Mouse (Mus musculus): ENCODE data around the gene Tshz2.

The Tshz2 gene

DNA sequence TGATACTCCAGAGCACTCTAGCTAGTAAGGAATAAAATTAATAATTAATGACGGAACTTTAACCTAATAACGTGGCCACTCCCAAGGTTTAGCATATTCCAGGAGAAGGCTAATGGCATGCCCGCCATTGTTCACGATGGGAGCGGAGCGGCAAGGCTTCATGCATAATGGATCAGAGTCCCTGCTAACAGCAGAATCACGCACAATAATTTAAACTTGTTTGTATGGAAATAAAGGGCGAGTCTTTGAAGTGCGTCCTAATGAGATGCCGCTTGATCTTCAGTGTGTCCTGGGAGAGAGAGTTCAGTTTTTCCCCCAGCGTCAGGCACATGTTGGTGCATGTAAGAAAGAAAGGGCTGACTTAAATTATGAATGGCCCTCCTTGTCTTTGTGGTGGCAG is 376.9 kb downstream of the Tshz2 start:
- DNase-seq (ENCODE audit: low spot score), result no peak

DNA sequence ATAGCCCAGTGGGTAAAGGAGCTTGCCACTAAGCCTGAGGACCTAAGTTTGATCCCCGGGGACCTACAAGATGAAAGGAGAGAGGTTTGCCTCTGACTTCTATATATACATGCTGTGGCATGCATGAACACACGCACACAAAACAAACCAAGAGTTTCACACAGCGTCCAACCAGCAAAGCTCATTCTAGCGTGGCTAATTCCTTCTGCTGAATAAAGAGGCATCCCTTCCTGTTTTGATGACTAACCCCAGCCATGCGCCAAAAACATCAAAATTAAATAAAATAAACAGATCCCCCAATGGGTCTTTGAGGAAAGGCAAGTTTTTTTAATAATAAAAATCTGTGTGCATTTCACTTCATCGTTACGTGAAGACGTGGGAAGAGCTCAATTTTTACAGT is 379.0 kb downstream of the Tshz2 start:
- no peak for DNase-seq (ENCODE audit: low spot score)

DNA sequence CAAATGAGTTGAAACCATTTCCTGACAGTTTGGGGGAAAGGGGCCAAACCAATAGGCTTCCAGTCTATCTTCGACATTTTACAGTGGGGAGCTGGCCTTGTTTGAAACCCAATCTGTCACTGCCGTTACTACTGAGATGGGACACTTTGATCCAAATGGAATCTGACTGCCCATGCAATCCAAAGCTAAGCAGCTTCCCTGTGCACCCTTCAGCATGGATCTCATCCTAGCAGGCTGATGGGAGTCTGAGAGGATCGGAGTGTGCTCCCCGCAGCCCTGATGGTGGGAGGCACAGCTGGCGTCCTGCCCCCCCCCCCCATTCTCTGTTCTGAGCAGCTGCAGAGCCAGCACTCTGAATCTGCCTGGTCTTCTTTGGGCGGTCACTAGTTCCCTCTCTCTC is 384.5 kb downstream of the Tshz2 start:
- no peak for DNase-seq (ENCODE audit: low spot score)

DNA sequence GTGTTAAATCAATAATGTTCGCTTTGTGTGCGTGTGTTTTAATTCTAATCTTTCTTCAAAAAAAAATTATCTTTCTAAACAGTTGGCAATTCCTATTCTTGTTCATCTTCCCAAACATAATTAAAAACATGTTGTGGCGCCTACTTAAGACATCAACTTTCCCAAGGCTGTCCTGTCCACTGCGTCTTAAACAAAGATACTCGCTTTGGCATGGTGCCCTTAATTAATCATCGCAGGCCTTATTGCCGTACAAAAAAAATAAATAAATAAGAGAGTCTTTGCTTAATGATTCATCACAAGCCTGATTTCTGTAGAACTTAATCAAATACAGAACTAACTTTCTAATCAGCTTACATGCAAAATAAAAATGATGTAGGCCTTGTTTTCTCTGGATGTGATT is 385.1 kb downstream of the Tshz2 start:
- DNase-seq (ENCODE audit: low spot score), result no peak

DNA sequence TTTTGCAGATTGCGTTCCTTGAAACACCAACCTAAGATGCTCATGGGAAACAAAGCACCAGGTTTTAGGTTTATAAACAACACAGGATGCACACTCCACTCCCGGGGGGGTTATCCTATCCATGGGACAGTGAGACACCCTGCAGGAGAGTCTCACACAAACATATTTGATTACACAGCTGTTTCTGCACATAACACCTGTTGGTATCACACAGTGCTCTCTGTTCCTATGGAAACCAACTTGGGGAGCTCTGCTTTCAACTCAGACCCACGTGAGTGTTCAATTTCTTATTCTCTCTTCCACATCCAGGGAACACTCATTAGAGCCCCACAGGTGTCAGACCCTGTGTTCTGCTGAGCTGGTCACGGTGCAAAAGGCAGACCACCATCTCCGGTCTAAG is 390.1 kb downstream of the Tshz2 start:
- DNase-seq (ENCODE audit: low spot score), result no peak

DNA sequence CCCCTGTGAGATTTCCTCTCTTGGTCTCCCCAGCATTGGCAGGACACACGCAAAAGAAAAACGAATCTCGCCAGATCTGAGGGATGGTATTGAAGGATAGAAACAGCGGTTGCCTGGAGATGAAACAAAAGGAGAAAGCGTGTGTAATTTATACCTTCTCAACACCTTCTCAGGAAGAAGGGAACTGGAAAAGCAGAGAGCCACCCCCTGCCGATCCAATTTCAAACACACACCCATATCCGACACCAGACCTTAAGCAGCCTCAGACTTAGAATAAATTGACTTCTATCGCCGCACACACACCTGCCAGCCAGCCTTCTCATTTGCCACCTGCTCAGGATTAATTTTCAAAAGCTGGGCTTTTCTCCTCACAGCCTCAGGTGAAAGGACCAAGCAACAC is 390.9 kb downstream of the Tshz2 start:
- DNase-seq (ENCODE audit: low spot score), result no peak

DNA sequence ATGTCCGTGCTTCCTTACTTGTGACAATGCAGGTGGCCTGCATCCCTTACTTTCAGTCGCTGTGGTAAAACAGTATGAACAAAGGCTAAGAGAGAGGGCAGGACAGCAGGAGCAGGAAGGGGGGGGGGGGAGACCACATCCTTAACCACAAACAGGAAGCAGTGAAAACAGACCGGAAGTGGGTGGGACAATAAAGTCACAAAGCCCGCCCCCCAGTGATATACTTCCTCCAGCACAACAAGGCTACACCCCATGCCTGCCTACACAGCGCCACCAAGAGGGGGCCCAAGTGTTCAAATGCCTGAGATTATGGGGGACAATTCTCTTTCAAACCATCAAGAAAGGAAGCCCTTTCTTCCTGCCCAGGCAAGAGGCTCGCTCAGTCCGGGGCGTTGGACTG is 392.1 kb downstream of the Tshz2 start:
- DNase-seq (ENCODE audit: low spot score), result no peak

DNA sequence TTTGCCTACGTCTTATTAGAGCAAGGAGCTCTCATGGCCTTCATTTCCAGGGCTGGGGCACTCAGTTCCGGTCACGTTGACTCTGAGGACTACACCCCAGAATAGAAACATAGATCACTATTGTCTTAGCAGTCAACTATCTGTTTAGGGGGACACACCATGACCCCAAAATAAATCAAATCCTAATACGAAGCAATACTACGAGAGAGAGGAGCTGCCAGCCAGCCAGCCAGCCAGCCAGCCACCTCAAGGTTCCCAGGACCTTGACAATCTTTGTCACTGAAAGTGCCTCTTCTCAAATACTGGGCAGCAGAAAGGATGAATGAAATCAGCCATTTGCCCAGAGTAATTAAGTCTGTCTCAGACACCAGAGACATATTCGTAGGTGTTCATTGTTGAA is 393.1 kb downstream of the Tshz2 start:
- DNase-seq (ENCODE audit: low spot score), result no peak

DNA sequence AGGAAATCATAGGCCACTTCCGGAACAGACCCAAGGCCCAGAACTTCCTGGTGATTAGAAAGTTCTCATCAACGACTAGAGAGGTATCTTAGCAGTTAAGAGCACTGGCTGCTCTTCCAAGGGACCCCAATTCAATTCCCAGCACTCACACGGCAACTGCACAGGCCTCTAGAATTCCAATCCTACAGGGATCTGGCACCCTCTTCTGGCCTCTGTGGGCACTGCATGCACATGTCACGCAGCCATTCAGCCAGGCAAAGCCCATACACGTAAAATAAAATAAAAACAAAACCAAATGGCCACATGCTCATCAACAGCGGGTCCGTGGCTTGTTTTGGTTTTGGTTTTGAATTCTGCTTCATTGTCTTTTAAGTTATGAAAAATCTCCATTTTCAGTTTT is 395.0 kb downstream of the Tshz2 start:
- no peak for DNase-seq (ENCODE audit: low spot score)

DNA sequence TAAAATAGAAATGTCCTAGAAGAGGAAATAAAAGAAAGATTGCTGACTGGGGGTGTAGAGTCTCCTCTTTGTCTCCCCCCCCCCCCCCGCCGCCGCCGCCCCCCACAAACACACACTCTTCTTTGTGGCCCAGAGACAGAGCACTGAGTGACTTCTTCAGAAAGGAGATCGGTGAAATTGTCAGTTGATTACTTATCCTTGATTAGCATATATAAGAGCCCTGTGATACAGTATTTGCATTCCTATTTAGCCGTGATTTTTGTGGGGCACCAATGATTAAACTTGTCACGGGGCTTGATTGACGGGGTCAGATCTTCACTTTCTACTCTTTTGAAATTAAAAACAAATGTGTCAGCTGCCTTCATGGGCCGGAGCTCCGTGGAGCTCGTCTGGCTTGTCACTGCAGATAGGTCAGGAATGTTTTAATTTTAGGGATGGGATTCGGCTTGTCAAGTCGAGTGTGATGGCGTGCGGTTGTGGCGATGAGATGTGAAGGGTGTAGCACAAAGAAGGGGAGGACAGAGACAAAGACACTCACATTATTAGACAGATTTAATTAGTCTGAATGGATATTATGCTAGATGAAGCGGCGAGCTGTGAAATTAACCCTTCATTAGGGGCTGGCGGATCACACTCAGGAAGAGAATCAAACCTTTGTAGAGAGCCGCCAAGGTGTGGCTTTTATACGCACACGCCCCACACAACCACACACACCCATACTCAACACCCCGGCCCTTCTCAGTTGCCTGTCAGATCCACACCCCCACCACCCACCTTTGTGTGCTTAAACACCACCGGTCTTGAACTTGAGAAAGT is 395.9 kb downstream of the Tshz2 start:
- DNase-seq (ENCODE audit: low spot score), result no peak

DNA sequence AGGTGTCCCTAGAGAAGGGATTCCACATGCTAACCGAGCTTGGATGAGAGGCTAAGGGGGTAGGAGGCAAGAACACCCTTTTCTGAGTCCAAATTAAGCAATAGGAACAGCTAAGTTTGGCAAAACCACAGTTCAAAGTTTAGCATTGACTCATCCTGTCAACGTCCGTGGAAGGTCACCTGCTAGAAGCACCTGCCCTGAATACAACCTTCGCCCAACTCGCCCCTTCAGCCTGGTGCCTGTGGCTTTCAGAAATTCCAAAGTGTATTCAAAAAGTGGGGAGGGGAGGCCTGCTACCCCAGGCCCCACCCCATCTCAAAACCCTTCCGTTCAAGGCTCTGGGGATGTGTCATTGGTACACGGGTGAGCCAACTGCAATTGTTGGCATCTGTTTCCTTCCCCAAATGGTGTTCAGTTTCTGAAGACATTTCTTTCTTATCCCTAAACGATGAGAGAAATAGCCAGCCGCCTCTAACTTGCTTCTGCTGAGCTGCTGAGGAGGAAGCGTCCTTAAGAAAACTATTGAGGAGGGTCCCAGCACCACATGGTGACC is 396.6 kb downstream of the Tshz2 start:
- no peak for DNase-seq (ENCODE audit: low spot score)

DNA sequence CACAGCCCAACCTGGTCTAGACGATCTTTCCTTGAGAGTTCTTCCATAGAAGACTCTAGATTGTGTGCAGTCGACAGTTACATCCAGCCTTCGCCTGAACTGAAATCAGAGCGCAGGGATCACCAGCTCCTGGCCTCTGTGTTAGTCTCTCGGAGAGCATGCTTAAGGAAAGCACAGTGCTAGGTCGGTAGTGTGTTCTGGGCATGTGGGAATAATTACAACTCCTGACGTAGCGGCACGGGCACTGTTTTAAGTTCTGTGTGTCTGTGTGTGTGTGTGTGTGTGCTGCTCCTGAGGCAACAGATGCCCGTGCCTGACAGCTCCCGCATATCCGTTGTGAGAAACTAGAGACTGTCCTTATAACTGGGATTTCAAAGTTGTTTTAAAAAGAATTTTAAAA is 398.4 kb downstream of the Tshz2 start:
- no peak for DNase-seq (ENCODE audit: low spot score)

DNA sequence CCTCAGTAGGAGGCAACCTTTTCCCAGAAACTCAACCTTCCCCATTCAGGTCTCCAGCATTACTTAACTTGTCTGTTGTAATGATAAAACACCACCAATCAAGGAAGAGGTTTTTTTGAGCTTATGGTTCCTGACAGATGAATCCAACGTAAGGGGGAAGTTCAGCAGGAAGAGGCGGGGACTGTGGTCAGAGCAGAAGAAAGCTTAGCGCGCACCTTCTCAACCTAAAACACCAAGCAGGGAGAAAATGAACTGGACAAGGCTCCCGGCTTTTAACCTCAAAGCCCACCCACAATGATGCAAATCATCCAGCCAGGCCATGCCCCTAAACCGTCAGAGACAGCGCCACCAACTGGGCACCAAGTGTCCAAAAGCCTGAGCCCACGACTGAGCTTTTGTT is 399.1 kb downstream of the Tshz2 start:
- DNase-seq (ENCODE audit: low spot score), result no peak

DNA sequence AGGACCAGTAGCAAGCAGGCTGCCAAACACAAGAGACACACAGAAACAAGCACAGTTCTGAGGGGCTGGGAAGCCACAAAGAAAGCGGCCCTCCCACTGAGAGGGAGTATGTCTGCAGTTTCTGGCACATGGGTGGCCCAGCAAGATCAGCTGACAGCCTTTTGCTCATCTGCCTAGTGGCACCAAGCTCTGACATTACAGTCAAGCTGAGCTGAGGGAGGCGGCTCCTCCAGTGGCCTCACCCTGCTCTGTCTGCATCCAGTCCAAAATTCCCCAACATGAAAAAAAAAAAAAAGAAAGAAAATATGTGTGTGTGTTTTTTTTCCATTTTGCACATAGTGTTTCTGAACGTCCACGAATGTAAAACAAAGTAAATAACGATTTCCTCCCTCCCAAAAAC is 400.4 kb downstream of the Tshz2 start:
- no peak for DNase-seq (ENCODE audit: low spot score)

DNA sequence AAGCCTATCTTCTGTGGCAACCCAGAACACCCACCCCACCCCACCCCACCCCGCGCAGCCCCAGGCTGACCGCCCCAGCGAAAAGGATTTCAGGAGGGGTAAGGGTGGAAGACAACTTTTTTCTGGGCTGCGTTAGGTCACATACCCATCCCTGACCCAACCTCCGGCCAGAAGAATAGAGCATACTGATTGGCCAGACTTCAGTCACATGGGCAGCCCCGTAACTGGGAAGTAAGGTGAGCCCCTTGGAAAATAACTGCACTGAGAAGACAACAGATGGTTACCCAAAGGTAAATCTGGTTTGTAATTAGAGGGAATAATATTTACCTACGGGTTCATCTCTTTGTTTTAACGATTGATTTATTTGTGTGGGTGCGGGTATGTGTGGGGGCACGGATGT is 402.0 kb downstream of the Tshz2 start:
- no peak for DNase-seq (ENCODE audit: low spot score)

DNA sequence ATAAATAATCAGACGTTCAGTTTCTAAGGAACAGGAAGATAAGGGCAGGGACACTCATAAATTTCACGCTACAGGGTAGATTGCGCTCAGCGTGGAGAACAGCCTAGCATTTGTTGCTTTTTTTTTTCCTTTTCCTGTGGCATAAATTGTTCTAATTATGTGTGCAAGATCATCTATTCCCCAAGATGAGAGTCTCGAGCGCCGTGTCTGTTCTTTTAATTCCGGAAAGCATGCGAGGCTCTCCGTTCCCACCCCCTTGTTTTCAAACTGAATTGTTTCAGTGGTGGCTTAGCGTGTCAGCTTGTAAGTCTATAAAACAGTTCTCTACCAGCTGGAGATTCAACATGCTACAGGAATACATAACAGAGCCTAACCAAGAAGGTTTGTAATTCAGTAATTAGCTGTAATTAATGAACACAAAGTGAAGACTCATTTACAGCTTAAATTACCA is 404.0 kb downstream of the Tshz2 start:
- DNase-seq (ENCODE audit: low spot score), result no peak

DNA sequence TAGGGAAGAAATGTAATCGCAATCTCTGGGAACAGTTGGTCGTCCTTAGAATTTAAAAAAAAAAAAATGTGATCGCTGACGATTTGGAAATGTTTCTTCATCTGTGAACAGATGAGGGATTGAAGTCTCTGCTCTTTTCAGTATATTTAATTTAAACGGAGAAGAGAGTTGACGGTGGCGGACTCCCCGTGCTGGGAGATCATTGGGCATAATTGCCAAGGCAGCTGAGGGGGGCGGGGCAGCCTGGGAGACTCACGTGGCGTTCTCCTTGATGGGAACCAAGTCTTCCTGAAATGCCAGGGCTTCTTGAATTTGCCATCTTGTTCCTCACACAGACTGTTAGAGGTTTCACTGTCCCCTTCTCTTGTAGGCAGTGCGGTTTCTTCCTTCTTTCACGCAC is 404.5 kb downstream of the Tshz2 start:
- DNase-seq (ENCODE audit: low spot score), result no peak

DNA sequence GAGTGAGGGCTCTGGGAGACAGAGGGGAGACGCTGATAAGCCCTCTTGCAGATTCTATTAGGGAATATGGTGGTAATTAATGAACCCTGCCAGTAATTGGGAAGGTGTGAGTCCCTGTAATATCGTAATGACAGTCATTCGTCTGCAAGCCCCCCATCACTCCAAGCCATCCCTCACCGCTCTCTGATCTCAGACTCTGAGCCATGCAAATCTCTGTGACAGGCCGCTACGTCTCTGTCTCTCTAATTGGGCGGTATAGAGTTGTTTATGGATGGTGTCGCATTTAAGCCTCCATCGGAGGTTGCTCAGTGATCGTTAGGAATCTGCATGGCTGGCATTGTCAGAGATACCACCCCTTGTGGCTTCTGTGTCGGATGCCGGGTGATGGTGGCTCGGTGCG is 407.0 kb downstream of the Tshz2 start:
- DNase-seq (ENCODE audit: low spot score), result no peak

DNA sequence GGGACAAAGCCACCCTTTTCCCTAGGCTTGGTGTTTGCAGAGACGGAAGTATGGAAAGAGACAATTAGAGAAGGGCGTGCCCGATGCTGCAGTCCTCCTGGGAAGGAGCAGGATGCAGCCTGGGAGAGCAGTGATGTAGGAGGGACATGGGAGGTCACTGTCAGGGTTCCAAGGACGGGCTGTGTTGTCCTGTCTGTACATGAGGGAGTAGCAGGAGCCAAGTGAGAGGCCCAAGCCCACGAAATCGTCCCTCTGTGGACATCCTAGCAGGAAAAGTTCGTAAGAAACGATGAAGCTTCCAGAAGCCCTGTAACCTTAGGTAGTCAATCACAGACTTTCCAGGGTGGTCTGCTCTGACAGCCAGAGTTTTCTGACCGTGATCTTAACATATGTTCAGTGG is 408.3 kb downstream of the Tshz2 start:
- no peak for DNase-seq (ENCODE audit: low spot score)

DNA sequence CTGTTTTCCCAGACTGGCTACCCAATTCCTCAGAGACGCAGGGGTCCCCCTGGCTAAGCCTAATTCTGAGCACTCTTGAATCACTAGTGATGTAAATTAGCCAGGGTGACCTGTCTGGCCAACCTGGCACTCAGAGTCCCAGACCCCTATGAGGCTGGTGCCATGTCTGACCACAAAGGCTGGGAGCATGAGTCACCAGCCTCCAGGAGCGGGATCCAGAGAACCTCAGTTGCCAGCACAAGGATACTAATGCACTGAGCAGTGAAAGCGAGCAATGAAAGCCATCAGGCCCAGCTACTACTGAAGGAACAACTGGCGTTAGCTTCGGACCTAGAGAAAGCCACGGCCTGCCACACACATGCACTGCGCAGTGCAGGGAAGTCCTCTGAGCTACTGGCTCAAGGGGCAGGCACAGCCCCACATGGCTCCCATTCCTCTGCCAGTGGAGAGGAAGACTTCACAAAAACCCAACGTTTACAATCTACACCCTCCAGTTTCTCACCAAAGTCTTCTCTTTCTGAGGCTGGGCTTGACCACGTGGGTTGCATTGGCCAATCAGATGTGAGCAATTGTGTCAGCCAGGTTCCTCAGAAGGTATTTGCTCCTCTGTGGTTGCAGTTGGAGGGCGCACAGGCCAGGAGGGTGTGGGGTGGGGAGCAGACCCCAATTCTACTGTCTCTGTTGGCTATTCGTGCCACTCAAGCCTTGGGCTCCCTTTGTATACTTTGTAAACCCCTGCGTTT is 409.8 kb downstream of the Tshz2 start:
- DNase-seq (ENCODE audit: low spot score), result no peak

DNA sequence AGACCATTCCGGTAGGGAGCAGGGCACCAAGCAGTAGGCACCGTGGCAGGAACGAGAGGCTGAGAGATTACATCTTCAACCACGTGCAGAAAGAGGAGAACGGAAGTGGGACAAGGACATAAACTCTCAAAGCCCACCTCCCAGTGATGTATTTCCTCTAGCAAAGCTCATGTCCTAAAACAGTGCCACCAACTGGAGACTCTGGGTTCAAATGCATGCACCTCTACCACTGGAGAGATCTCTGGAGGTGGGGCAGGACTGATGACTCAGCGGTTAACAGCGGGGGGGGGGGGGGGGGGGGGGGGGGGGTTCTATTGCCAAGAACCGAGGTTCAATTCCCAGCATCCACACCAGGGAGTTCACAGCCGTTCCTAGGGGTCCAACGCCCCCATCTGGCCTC is 410.5 kb downstream of the Tshz2 start:
- no peak for DNase-seq (ENCODE audit: low spot score)

DNA sequence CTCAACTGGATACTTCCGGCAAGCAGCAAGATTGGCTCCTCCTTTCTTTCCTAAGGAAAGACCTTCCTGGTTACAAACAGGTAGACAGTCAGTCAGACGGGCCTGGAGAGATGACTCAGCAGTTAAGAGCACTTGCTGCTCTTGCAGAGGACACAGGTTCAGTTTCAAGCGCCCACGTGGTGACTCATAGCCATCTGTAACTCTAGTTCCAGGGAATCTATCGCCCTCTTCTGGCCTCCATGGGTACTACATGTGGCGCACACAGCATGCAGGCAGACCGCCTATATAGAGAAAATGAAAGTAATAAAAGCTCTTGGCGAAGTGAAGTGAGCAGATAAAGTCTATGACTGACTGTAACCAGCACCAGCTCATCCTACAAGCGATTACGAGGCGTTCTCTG is 413.1 kb downstream of the Tshz2 start:
- DNase-seq (ENCODE audit: low spot score), result no peak

DNA sequence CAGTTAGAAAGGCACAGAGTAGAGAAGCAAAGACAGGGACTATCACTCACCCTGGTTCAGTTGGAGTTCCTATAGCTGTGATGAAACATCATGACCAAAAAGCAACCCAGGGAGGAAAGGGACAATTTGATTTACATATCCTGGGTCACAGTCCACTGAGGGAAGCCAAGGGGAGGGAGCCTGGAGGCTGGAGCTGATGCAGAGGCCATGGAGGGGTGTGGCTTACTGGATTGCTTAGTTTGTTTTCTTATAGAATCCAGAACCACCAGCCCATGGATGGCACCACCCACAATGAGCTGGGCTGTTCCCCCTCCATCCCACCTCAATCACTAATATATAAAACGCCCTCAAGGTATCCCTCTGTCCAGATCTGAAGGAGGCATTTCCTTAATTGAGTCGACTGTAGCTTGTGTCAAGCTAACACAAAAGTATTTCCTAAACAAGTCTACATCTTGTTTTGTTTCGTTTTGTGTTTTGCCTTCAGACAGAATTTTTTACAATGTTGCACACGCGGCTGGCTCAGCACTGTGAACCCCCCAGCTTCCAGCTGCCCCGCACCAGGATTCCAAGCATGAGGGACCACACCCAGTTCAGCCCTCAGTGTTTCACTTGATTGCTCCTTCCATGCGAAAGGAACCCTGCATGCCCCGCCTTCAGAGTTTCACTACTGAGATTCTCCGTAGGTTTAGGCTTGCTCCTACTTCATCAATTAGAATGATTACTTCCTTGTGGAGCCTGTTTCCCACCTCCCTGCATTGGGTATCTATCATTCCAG is 413.7 kb downstream of the Tshz2 start:
- DNase-seq (ENCODE audit: low spot score), result no peak

All from c-Kit-positive CD71-positive TER-119-positive erythroid progenitor cells, embryonic 14.5 days (primary cell).